Mouse (Mus musculus): ENCODE measurements around the gene Olfr522.

Olfr522 gene

GRCm38 (mm10) chr7:140164664-140165063, at the start of gene Olfr522:
TSS of gene Olfr522 (minus strand) at chr7:140164764.
- no peak for DNase-seq (ENCODE audit: low read depth, low spot score)

- DNase-seq (ENCODE audit: low read depth, low spot score) = no peak
Observed at GRCm38 (mm10) chr7:140213841-140214240, 49.3 kb upstream of the Olfr522 start.

GRCm38 (mm10) chr7:140208677-140209076, 44.1 kb upstream of the Olfr522 start:
- DNase-seq (ENCODE audit: low read depth, low spot score) = no peak

GRCm38 (mm10) chr7:140208153-140208552, 43.6 kb upstream of the Olfr522 start:
- DNase-seq (ENCODE audit: low read depth, low spot score) = no peak

GRCm38 (mm10) chr7:140206904-140207303, 42.3 kb upstream of the Olfr522 start:
- DNase-seq (ENCODE audit: low read depth, low spot score) = no peak

- no peak for DNase-seq (ENCODE audit: low read depth, low spot score)
Observed at GRCm38 (mm10) chr7:140205864-140206263, 41.3 kb upstream of the Olfr522 start, which contains the start of gene Olfr524. TSS of gene Olfr524 (minus strand) at chr7:140205964.

- DNase-seq (ENCODE audit: low read depth, low spot score) = no peak
Observed at GRCm38 (mm10) chr7:140201090-140201489, 36.5 kb upstream of the Olfr522 start.

GRCm38 (mm10) chr7:140196002-140196401, 31.4 kb upstream of the Olfr522 start:
- DNase-seq (ENCODE audit: low read depth, low spot score) = no peak

GRCm38 (mm10) chr7:140194031-140194430, 29.5 kb upstream of the Olfr522 start:
- DNase-seq (ENCODE audit: low read depth, low spot score) = no peak

GRCm38 (mm10) chr7:140192851-140193250, 28.3 kb upstream of the Olfr522 start:
- DNase-seq (ENCODE audit: low read depth, low spot score) = no peak

GRCm38 (mm10) chr7:140192445-140192844, 27.9 kb upstream of the Olfr522 start:
- no peak for DNase-seq (ENCODE audit: low read depth, low spot score)

- no peak for DNase-seq (ENCODE audit: low read depth, low spot score)
Observed at GRCm38 (mm10) chr7:140190435-140190834, 25.9 kb upstream of the Olfr522 start.

- peak; percentile 16 for DNase-seq (ENCODE audit: low read depth, low spot score)
Observed at GRCm38 (mm10) chr7:140188391-140189328, 24.1 kb upstream of the Olfr522 start.

GRCm38 (mm10) chr7:140187721-140188390, 23.3 kb upstream of the Olfr522 start:
- no peak for DNase-seq (ENCODE audit: low read depth, low spot score)

- no peak for DNase-seq (ENCODE audit: low read depth, low spot score)
Observed at GRCm38 (mm10) chr7:140186646-140187620, 22.4 kb upstream of the Olfr522 start.

GRCm38 (mm10) chr7:140184206-140184605, 19.6 kb upstream of the Olfr522 start:
- no peak for DNase-seq (ENCODE audit: low read depth, low spot score)

GRCm38 (mm10) chr7:140180692-140181091, 16.1 kb upstream of the Olfr522 start:
- DNase-seq (ENCODE audit: low read depth, low spot score) = no peak

GRCm38 (mm10) chr7:140179176-140179575, 14.6 kb upstream of the Olfr522 start:
- no peak for DNase-seq (ENCODE audit: low read depth, low spot score)

GRCm38 (mm10) chr7:140172936-140173335, 8.4 kb upstream of the Olfr522 start, which contains the start of gene Olfr523:
TSS of gene Olfr523 (plus strand) at chr7:140173217.
- DNase-seq (ENCODE audit: low read depth, low spot score) = no peak

- DNase-seq (ENCODE audit: low read depth, low spot score) = no peak
Observed at GRCm38 (mm10) chr7:140170863-140171262, 6.3 kb upstream of the Olfr522 start.

- DNase-seq (ENCODE audit: low read depth, low spot score) = no peak
Observed at GRCm38 (mm10) chr7:140169386-140169785, 4.8 kb upstream of the Olfr522 start.

All from retina, postnatal 7 days (tissue).